Mouse (Mus musculus) bone marrow macrophage, adult 2 months (primary cell): ENCODE measurements around the gene Retreg3.

ENCODE experiments used
- CTCF ChIP-seq: IDR thresholded peaks from 2 replicates; pipeline ENCODE4 v1.5.1; 2012; ENCODE audit warnings: low read depth, mild to moderate bottlenecking, low read length, moderate library complexity
- POLR2A ChIP-seq: IDR thresholded peaks from 2 replicates; pipeline ENCODE4 v1.6.1; 2012; ENCODE audit warnings: mild to moderate bottlenecking, low read depth, low read length, borderline replicate concordance

GRCm38 (mm10) chr11:101084246-101084645, 35.4 kb downstream of the Retreg3 start:
- TF ChIP-seq CTCF (no peak), POLR2A (no peak)
